Mouse (Mus musculus) liver, embryonic 12.5 days (tissue): ENCODE data around the gene Dchs1. TPM values are rescaled to one million over a fixed set of nuclear protein-coding genes. Genes with fewer than 3 reads are reported as not detected.
A peak's percentile ranks its signal among the peaks of the same experiment; 100 is the strongest.

ENCODE experiments used
- ATAC-seq: fragments of 200-750 bp; cut with Nextera tagmentation; 2 replicates; pipeline ENCODE4 v1.8.0; 2017; ENCODE audit warnings: moderate number of reproducible peaks, mild to moderate bottlenecking, moderate library complexity
- H3K27ac ChIP-seq: fragments of 300-500 bp; sonication (generic); 2 replicates; pipeline ENCODE4 v1.5.1; 2016; ENCODE audit warnings: mild to moderate bottlenecking
- H3K27me3 ChIP-seq: fragments of 300-500 bp; sonication (generic); replicated peaks from 2 replicates; pipeline ENCODE4 v1.6.1; 2016; ENCODE audit warnings: mild to moderate bottlenecking, moderate library complexity
- H3K36me3 ChIP-seq: fragments of 300-500 bp; sonication (generic); 2 replicates; pipeline ENCODE4 v1.6.1; 2016; ENCODE audit warnings: mild to moderate bottlenecking, moderate library complexity
- H3K4me1 ChIP-seq: fragments of 300-500 bp; sonication (generic); 2 replicates; pipeline ENCODE4 v1.6.1; 2016
- H3K4me2 ChIP-seq: fragments of 300-500 bp; sonication (generic); 2 replicates; pipeline ENCODE4 v1.6.1; 2016; ENCODE audit warnings: mild to moderate bottlenecking, moderate library complexity
- H3K4me3 ChIP-seq: fragments of 300-500 bp; sonication (generic); 2 replicates; pipeline ENCODE4 v1.5.1; 2016; ENCODE audit warnings: mild to moderate bottlenecking, moderate library complexity
- H3K9ac ChIP-seq: fragments of 300-500 bp; sonication (generic); 2 replicates; pipeline ENCODE4 v1.6.1; 2016; ENCODE audit warnings: mild to moderate bottlenecking, moderate library complexity
- H3K9me3 ChIP-seq: fragments of 300-500 bp; sonication (generic); replicated peaks from 2 replicates; pipeline ENCODE4 v1.6.1; 2016; ENCODE audit warnings: mild to moderate bottlenecking, moderate library complexity
- WGBS: fragments of 180-500 bp; shearing (Covaris S2); methylation state at CpG from one replicate; pipeline ENCODE4 v1.1.7; 2016; ENCODE audit not compliant: insufficient replicate concordance; 5-methylcytosine and 5-hydroxymethylcytosine counted together
- polyA plus RNA-seq: library from polyadenylated mRNA; unstranded; fragments of >200 nt; fragmentation: Nextera tagmentation; extraction: Ambion mirVana; gene quantifications from 2 replicates; pipeline ENCODE4 v1.2.1, GENCODE M21; 2016

The Dchs1 gene
- polyA plus RNA-seq, 1 experiment from 2014 or later: 1.9 TPM

DNA sequence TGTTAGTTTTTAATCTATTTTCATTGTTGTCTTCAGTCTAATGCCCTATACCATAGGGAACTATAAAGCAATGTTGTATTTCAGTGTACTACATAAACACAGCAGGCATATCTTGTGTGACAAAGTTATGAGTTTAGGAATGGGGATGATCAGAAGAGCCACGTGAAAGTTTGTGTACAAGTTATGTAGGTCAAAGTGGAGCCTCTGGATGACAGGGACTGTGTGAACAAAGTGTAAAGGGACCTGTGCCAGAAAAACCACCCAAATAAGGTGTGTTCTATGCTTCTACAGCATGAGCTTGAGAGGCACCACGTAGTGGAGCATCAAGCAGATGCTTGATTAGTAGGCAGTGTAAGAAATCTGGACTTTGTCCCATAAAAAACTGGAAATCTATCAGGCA, 19.3 kb upstream of the Dchs1 start:
- Histone ChIP-seq H3K4me1 (peaks cover 22% of the 10 kb centered on the region), H3K27ac (no peak overlapping the region), H3K9me3 (no peaks in the 10 kb centered on the region), H3K4me2 (no peak overlapping the region), H3K27me3 (no peaks in the 10 kb centered on the region), H3K4me3 (no peak overlapping the region), H3K36me3 (peaks cover 28% of the 10 kb centered on the region), H3K9ac (no peak overlapping the region)
- no peak for ATAC-seq
- 54% methylated on average over 2 of the region's 2 CpGs for WGBS

DNA sequence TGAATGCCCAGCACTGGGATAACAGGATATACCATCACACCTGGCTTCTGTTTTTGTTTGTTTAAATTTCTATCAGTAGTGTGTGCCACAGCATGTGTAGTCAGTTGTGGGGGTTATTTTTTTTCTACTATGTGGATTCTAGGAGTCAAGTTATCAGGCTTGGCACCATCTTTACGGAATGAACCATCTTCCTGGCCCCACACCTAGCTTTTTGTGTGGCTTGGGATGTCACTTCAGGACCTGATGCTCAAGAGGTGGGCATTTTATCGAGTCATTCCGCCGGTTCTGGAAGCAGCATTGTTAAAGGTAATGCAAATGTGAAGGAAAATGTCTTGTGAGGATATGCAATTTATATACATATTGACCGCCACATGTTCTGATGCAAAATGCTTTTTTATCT, 18.7 kb upstream of the Dchs1 start:
- no peaks in the 10 kb centered on the region for H3K9me3 ChIP-seq
- peaks cover 19% of the 10 kb centered on the region for H3K4me1 ChIP-seq
- no peak for ATAC-seq
- H3K27me3 ChIP-seq: no peaks in the 10 kb centered on the region
- no peak overlapping the region for H3K27ac ChIP-seq
- peaks cover 28% of the 10 kb centered on the region for H3K36me3 ChIP-seq
- H3K4me2 ChIP-seq: no peak overlapping the region
- H3K9ac ChIP-seq: no peak overlapping the region
- WGBS: 66% methylated on average over 5 of the region's 5 CpGs
- H3K4me3 ChIP-seq: no peak overlapping the region

DNA sequence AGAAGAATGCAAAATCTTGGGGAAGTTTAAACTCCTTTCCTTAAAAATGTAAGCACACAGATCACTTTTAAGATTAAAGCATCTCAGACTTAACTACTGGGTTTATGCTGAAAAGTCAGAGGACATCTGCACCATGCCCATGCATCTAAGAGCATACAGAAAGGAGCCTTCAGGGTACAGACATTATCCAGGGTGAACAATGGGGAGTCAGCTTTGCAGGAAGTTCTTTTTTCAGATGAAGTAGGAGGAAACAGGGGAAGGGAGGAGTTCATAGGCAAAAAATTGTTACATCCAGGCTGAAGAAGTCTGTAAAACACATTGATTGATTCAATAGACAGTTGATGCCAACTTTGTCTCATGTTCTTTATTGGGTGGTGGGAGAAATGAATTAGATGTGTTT, 16.0 kb upstream of the Dchs1 start:
- Histone ChIP-seq H3K27ac (no peak overlapping the region), H3K4me2 (no peak overlapping the region), H3K9ac (no peak overlapping the region), H3K4me3 (no peak overlapping the region), H3K9me3 (no peaks in the 10 kb centered on the region), H3K4me1 (peaks cover 2% of the 10 kb centered on the region), H3K27me3 (no peaks in the 10 kb centered on the region), H3K36me3 (peaks cover 13% of the 10 kb centered on the region)
- ATAC-seq: no peak

DNA sequence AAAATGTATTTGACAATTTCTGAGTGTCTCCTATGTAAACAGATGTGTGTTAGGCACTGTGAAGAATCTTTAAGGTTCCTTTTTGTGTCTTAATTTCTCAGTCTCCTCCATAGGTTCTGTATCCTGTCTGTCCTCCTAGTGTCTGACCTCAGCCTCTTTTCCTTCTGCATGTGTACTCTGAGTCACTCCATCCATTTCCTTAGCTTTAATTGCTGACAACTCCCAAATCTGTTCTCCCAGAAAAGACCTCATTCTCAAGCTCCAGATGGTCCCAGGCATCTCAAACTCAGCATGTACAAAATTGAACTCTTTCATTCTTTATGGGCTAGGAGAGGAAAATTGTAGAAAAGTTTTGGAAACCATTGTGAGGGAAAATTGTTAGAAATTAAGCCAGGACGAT, 15.3 kb upstream of the Dchs1 start:
- no peak overlapping the region for H3K27ac ChIP-seq
- ATAC-seq: no peak
- no peak overlapping the region for H3K4me2 ChIP-seq
- H3K27me3 ChIP-seq: no peaks in the 10 kb centered on the region
- H3K36me3 ChIP-seq: peaks cover 7% of the 10 kb centered on the region
- no peaks in the 10 kb centered on the region for H3K4me1 ChIP-seq
- no peak overlapping the region for H3K4me3 ChIP-seq
- WGBS: 24% methylated on average over 1 of the region's 1 CpGs
- no peak overlapping the region for H3K9ac ChIP-seq
- H3K9me3 ChIP-seq: no peaks in the 10 kb centered on the region

DNA sequence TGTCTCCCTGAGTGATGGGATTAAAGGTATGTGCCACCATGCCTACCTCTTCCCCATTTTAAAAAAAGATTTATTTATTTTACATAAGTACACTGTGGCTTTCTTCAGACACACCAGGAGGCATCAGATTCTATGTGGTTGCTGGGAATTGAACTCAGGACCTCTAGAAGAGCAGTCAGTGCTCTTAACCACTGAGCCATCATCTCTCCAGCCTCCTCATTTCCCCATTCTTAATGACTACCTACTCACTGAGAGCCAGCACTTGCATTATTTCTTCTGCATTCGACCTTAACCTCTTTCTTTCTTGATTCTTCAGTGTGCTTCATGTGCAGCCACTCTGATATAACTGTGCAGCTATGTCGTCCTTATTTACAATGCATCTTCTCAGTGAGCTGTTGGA, 14.9 kb upstream of the Dchs1 start:
- H3K27me3 ChIP-seq: no peaks in the 10 kb centered on the region

DNA sequence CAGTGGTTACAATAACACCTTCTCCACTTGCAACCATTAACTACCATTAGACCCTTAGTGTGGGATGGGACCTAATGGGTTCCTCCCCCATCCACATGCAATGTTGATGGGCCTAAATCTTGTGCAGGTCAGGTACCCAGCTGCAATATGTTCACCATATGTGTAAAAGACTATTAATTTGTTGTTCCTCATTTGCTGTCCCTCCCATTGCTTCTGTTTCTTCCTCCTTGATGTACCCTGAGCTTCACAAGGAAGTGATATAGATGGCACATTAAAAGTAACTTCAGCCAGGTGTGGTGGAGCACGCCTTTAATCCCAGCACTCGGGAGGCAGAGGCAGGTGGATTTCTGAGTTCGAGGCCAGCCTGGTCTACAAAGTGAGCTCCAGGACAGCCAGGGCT, 9.5 kb upstream of the Dchs1 start:
- WGBS: 75% methylated on average over 3 of the region's 3 CpGs
- Histone ChIP-seq H3K9ac (no peak overlapping the region), H3K4me3 (no peak overlapping the region), H3K9me3 (no peaks in the 10 kb centered on the region), H3K27ac (no peak overlapping the region), H3K36me3 (no peaks in the 10 kb centered on the region), H3K4me2 (no peak overlapping the region), H3K27me3 (0 out of 2 replicates have a peak, but pooled peaks cover 2% of the 10 kb centered on the region), H3K4me1 (no peaks in the 10 kb centered on the region)
- ATAC-seq: no peak

More for the DNA sequence above, 14.9 kb upstream of the Dchs1 start:
- no peaks in the 10 kb centered on the region for H3K9me3 ChIP-seq
- peaks cover 2% of the 10 kb centered on the region for H3K36me3 ChIP-seq
- 20% methylated on average over 2 of the region's 2 CpGs for WGBS
- ATAC-seq: no peak
- no peak overlapping the region for H3K4me2 ChIP-seq
- H3K9ac ChIP-seq: no peak overlapping the region
- H3K4me1 ChIP-seq: no peaks in the 10 kb centered on the region
- no peak overlapping the region for H3K27ac ChIP-seq
- H3K4me3 ChIP-seq: no peak overlapping the region

DNA sequence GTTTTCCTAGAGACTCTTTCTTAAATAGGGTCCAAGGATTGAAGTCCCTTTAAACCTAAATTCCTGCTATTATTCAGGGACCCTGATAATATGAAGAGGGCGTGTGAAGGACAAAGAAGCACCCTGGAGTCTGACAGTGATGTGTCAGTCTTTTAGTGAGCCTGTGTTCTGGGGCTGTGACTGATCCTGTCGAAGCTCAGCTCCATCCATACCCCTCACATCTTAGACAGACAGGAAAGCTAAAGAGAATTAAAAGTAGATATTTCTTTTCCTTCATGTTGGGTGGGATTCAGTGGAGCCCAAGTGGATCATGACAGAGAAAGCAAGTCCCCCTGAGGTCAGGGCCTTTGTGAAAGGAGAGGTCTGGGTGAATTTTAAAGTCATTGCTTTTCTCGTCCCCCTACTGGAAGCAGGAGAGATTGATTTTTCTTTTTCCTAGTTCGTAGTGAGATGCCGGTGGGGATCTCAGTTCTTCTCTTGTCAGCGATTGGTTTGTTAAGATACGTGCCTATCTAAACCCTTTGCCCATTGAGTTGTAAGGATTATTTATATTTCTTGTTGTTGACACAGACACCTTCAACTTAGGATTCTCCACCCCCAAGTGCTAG, 8.4 kb upstream of the Dchs1 start:
- Histone ChIP-seq H3K27ac (no peak overlapping the region), H3K9ac (no peak overlapping the region), H3K4me3 (no peak overlapping the region), H3K9me3 (no peaks in the 10 kb centered on the region), H3K27me3 (peaks cover 11% of the 10 kb centered on the region), H3K4me1 (no peaks in the 10 kb centered on the region), H3K4me2 (no peak overlapping the region), H3K36me3 (no peaks in the 10 kb centered on the region)
- no peak for ATAC-seq
- WGBS: 23% methylated on average over 7 of the region's 7 CpGs

DNA sequence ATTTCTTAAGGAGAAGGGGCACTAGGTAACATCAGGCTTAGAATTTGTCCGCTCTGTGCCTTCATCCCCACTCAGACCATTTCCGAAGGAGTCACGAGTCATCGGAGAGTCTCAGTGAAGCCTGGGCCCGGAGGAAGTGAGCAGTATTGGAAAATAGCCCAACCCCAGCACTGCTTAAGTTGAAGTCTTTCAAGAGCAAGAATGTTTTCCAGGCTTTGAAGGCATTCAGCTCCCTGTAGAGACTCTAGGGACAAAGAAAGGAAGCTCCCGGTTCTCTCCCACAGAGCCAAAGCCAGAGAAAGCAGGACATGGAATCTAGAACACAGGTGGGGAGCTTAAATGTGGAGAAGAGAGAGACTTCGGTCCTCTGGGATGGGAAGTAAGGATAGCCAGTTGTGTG, 6.2 kb upstream of the Dchs1 start:
- no peak overlapping the region for H3K27ac ChIP-seq
- H3K4me1 ChIP-seq: no peaks in the 10 kb centered on the region
- no peak for ATAC-seq
- no peak overlapping the region for H3K9ac ChIP-seq
- H3K4me2 ChIP-seq: no peak overlapping the region
- 74% methylated on average over 7 of the region's 7 CpGs for WGBS
- no peak overlapping the region for H3K4me3 ChIP-seq
- H3K27me3 ChIP-seq: peaks cover 31% of the 10 kb centered on the region
- no peaks in the 10 kb centered on the region for H3K9me3 ChIP-seq
- H3K36me3 ChIP-seq: no peaks in the 10 kb centered on the region

DNA sequence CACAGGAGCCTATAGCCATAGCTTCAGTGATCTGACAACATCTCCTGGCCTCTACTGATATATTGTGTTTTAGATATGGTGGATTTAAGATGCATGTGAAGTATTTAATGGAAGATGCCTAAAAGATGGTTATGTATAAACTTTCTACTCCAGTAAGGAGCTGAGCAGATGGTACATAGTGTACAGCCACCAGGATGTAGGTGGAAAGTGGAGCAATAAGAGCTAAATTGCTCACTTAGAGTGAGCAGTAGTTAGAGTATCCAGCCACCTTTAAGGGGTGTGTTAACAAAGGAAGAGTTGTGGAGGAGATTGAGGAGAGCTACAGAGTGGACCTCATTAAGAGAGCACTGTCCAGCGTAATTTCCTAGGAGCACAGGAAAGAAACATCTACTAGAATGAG, 3.7 kb upstream of the Dchs1 start:
- Histone ChIP-seq H3K27me3 (peaks cover 57% of the 10 kb centered on the region), H3K27ac (no peak overlapping the region), H3K4me2 (no peak overlapping the region), H3K36me3 (no peaks in the 10 kb centered on the region), H3K4me1 (no peaks in the 10 kb centered on the region), H3K9me3 (no peaks in the 10 kb centered on the region), H3K4me3 (no peak overlapping the region), H3K9ac (no peak overlapping the region)
- ATAC-seq: no peak
- WGBS: 57% methylated on average over 1 of the region's 1 CpGs

DNA sequence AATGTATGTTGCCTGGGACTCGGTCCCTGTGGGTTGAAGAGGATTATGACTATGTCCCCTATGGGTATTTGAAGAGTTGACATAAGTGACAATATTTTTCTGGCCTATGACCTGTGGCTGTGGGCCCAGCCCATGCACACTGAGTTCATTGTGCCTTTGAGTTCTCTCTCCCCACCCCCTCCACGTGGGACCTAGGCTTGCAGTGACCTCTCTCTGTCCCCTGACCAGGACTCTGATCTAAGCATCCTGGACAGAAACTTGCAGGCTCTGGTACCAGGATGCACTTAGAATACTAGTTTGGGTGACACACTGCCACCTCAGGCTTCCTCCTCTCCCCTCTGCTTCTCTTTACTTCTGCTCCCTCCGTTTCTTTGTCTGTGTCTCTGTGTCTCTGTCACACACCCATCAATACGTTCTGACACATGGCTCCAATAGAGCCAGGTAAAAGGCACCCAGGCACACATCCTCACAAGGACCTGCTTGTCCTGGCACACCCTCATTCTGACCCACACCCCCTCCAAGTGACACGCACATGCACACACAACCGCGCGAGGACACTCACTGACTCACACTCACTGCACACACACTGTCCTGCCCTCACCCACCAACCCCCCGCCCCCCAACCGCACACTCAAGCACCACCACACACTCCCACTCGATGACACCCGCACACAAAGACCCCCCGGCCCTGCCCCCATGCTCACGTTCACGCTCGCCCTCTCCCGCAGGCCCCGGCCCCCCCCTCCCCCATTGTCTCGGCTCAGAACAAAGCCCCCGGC, 759 bp downstream of the Dchs1 start:
- peak overlapping the region; percentile 64 for H3K9ac ChIP-seq
- no peak overlapping the region for H3K27ac ChIP-seq
- H3K27me3 ChIP-seq: peaks cover 95% of the 10 kb centered on the region
- H3K4me3 ChIP-seq: peak overlapping the region; percentile 55
- WGBS: 15% methylated on average over 20 of the region's 20 CpGs
- no peaks in the 10 kb centered on the region for H3K36me3 ChIP-seq
- ATAC-seq: peak; percentile 51
- H3K4me2 ChIP-seq: peak overlapping the region; percentile 62
- H3K9me3 ChIP-seq: no peaks in the 10 kb centered on the region
- no peaks in the 10 kb centered on the region for H3K4me1 ChIP-seq

DNA sequence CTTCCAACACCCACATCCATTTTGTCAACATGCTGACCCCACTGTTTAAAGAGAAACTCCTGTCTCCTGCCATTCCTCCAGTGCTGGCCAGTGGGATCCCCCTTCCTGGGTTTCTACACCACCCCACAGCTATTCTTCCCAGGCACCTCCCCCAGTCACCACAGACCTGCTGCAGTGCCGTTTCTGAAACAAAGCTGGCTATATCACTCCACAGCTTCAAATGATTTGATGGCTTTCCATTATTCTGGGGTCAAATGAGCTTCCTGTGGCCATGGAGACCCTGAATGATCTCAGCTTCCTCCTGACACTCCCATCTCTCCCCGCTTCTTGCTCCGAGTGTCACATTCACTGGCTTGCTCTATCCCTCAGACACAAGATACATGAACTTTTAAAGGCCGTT, 2.9 kb downstream of the Dchs1 start:
- WGBS: 14% methylated on average over 4 of the region's 4 CpGs
- Histone ChIP-seq H3K9me3 (no peaks in the 10 kb centered on the region), H3K4me3 (no peak overlapping the region), H3K4me1 (peaks cover 2% of the 10 kb centered on the region; the same call in 1 of the 2 replicates), H3K4me2 (no peak overlapping the region), H3K36me3 (no peaks in the 10 kb centered on the region), H3K9ac (no peak overlapping the region), H3K27ac (no peak overlapping the region), H3K27me3 (peaks cover 75% of the 10 kb centered on the region)
- no peak for ATAC-seq

DNA sequence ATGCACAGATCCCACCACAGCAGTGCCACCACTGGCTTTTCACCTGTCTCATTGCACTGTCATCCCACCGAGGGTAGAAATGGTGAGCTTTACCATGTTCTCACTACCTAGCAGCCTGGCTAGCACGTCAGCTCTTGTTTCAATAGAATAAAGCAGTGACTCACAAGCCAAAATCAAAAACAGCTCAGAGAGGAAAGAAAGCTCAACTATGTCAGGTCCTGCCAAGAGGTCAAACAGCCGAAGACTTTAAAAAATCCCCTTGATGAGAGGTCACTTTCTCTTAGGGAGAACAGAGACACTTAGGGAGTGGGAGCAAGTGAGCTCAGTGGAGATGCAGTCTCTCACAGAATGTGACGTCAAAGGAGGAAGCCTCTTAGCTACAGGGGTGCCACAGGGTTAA, 3.6 kb downstream of the Dchs1 start:
- H3K9ac ChIP-seq: no peak overlapping the region
- no peak overlapping the region for H3K4me3 ChIP-seq
- peaks cover 68% of the 10 kb centered on the region for H3K27me3 ChIP-seq
- H3K27ac ChIP-seq: no peak overlapping the region
- ATAC-seq: no peak
- no peak overlapping the region for H3K4me2 ChIP-seq
- H3K36me3 ChIP-seq: no peaks in the 10 kb centered on the region
- WGBS: 37% methylated on average over 4 of the region's 4 CpGs
- H3K9me3 ChIP-seq: no peaks in the 10 kb centered on the region
- peaks cover 9% of the 10 kb centered on the region; the same call in 1 of the 2 replicates for H3K4me1 ChIP-seq
